Mouse (Mus musculus) midbrain, postnatal 0 days (tissue): ENCODE data around the gene Catsperg1. TPM values are rescaled to one million over a fixed set of nuclear protein-coding genes. Genes with fewer than 3 reads are reported as not detected.
A peak's percentile ranks its signal among the peaks of the same experiment; 100 is the strongest.
"Not testable (repeated sequence)": the region's sequence is repeated elsewhere in the genome, so short reads cannot be mapped to it uniquely, and the experiment has no call there.

Experiments
- ATAC-seq: fragments of 200-750 bp; cut with Nextera tagmentation; 2 replicates; pipeline ENCODE4 v1.8.0; 2017; ENCODE audit warnings: moderate number of reproducible peaks, mild to moderate bottlenecking, moderate TSS enrichment, moderate library complexity; ENCODE audit not compliant: low FRiP score
- DNase-seq: peaks from one replicate; pipeline ENCODE4 v3.0.0-alpha.2; 2015; ENCODE audit warnings: low spot score
- H3K27ac ChIP-seq: fragments of 300-500 bp; sonication (generic); 2 replicates; pipeline ENCODE4 v1.5.1; 2014; ENCODE audit warnings: low read depth, mild to moderate bottlenecking, low read length, mixed read lengths
- H3K27me3 ChIP-seq: fragments of 300-500 bp; sonication (generic); 2 replicates; pipeline ENCODE4 v1.6.1; 2014; ENCODE audit warnings: low read length, control low read depth, mixed read lengths; ENCODE audit not compliant: insufficient read depth
- H3K36me3 ChIP-seq: fragments of 300-500 bp; sonication (generic); 2 replicates; pipeline ENCODE4 v1.6.1; 2014; ENCODE audit warnings: low read length, control low read depth, mixed read lengths; ENCODE audit not compliant: insufficient read depth
- H3K4me1 ChIP-seq: fragments of 300-500 bp; sonication (generic); 2 replicates; pipeline ENCODE4 v1.6.1; 2014; ENCODE audit warnings: mild to moderate bottlenecking, control low read depth, antibody characterized with exemption, low read length, mixed read lengths; ENCODE audit not compliant: insufficient read depth
- H3K4me2 ChIP-seq: fragments of 300-500 bp; sonication (generic); 2 replicates; pipeline ENCODE4 v1.6.1; 2014; ENCODE audit warnings: low read depth, mild to moderate bottlenecking, low read length, mixed read lengths; ENCODE audit not compliant: poor library complexity, severe bottlenecking
- H3K4me3 ChIP-seq: fragments of 300-500 bp; sonication (generic); 2 replicates; pipeline ENCODE4 v1.5.1; 2014; ENCODE audit warnings: low read depth, mild to moderate bottlenecking, low read length, moderate library complexity
- H3K9ac ChIP-seq: fragments of 300-500 bp; sonication (generic); replicated peaks from 2 replicates; pipeline ENCODE4 v1.6.1; 2014; ENCODE audit warnings: mild to moderate bottlenecking, low read length, moderate library complexity, mixed read lengths; ENCODE audit not compliant: poor library complexity, severe bottlenecking
- H3K9me3 ChIP-seq: fragments of 300-500 bp; sonication (generic); 2 replicates; pipeline ENCODE4 v1.6.1; 2016; ENCODE audit warnings: low read length, control low read depth
- CTCF ChIP-seq: IDR thresholded peaks from 2 replicates; pipeline ENCODE4 v1.5.1; 2016; ENCODE audit warnings: antibody characterized with exemption, mild to moderate bottlenecking
- WGBS: fragments of 180-500 bp; shearing (Covaris S2); extraction: QIAGEN DNeasy Blood & Tissue Kit; methylation state at CpG from one replicate; pipeline ENCODE4 v1.1.7; 2014; 5-methylcytosine and 5-hydroxymethylcytosine counted together
- polyA plus RNA-seq: library from polyadenylated mRNA; unstranded; fragments of >200 nt; fragmentation: Nextera tagmentation; extraction: Ambion mirVana; gene quantifications from 2 replicates; pipeline ENCODE4 v1.2.1, GENCODE M21; 2015
- total RNA-seq: library from RNA; depleted of rRNA; stranded (reverse); fragments of >200 nt; gene quantifications from 2 replicates; pipeline ENCODE4 v1.2.3, GENCODE M21; 2014; rRNA removed

The Catsperg1 gene
- total and polyA plus RNA-seq, 2 experiments from 2014 or later = 2.9 to 3.2 TPM

DNA sequence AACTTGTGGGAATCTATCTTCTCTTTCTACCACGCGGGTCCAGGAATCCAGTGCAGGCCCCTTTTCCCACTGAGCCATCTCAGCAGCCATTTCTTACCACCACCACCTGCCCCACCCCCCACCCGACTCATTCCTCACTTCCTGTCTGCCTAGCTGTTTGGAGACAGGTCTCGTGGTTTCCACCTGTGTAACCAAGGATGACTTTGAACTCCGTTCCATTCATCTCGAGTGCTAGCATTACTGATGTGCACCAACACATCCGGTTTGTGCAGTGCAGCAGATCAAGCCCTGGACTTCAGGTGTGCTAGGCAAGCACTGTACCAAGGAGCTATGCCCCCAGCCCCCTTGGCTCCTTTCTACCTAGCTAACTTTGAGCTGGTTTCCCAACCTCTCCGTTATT, 72.4 kb downstream of the Catsperg1 start:
- Histone ChIP-seq H3K27me3 (no peaks in the 10 kb centered on the region), H3K27ac (no peak overlapping the region), H3K4me2 (no peak overlapping the region), H3K36me3 (no peaks in the 10 kb centered on the region), H3K9ac (no peak overlapping the region), H3K4me3 (no peak overlapping the region), H3K9me3 (no peaks in the 10 kb centered on the region), H3K4me1 (no peaks in the 10 kb centered on the region)
- 89% methylated on average over 8 of the region's 8 CpGs for WGBS
- no peak for ATAC-seq
- no peak for DNase-seq
- TF ChIP-seq CTCF = no peak

DNA sequence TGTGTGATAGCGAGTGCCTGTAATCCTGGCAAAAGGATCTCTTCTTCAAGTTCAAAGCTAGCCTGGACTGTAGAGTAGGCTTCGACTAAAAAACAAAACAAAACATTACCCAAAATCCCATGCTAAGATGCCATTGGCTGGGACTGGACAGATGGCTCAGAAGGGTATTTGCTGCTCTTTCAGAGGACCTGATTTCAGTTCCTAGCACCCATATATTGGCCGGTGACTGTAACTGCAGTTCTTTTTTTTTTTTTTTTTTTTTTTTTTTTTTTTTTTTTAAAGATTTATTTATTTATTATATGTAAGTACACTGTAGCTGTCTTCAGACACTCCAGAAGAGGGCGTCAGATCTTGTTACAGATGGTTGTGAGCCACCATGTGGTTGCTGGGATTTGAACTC, 74.6 kb downstream of the Catsperg1 start:
- H3K4me2 ChIP-seq, ATAC-seq, H3K27ac ChIP-seq, H3K4me1 ChIP-seq, H3K9ac ChIP-seq, DNase-seq, H3K9me3 ChIP-seq, H3K27me3 ChIP-seq, H3K4me3 ChIP-seq, H3K36me3 ChIP-seq: not testable (repeated sequence)
- 92% methylated on average over 3 of the region's 4 CpGs for WGBS

DNA sequence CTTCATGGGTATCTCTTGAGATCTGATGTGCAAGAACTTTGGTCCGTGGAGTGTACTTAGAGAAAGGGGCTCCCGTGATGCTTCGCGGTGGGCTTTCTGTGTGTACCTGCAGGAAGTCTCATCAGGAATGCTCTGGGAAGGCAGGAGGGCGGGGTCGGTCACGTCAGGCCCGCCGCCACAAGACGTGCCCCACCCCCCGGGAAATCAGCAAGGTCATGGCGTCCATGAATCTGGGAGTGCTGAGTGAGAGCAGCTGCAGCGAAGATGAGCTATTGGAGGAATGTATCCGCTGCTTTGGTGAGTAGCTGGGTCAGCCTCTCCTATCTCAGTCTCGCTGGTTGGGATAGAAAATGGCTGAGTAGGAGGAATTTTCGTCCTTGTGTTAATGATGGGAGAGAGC, 76.4 kb downstream of the Catsperg1 start:
- TF ChIP-seq CTCF = no peak
- H3K9ac ChIP-seq = no peak overlapping the region
- DNase-seq = no peak
- H3K4me1 ChIP-seq = no peaks in the 10 kb centered on the region
- no peak overlapping the region for H3K27ac ChIP-seq
- no peak for ATAC-seq
- no peaks in the 10 kb centered on the region for H3K9me3 ChIP-seq
- H3K4me3 ChIP-seq = no peak overlapping the region
- no peaks in the 10 kb centered on the region for H3K36me3 ChIP-seq
- no peak overlapping the region for H3K4me2 ChIP-seq
- H3K27me3 ChIP-seq = no peaks in the 10 kb centered on the region
- WGBS = 45% methylated on average over 16 of the region's 16 CpGs

DNA sequence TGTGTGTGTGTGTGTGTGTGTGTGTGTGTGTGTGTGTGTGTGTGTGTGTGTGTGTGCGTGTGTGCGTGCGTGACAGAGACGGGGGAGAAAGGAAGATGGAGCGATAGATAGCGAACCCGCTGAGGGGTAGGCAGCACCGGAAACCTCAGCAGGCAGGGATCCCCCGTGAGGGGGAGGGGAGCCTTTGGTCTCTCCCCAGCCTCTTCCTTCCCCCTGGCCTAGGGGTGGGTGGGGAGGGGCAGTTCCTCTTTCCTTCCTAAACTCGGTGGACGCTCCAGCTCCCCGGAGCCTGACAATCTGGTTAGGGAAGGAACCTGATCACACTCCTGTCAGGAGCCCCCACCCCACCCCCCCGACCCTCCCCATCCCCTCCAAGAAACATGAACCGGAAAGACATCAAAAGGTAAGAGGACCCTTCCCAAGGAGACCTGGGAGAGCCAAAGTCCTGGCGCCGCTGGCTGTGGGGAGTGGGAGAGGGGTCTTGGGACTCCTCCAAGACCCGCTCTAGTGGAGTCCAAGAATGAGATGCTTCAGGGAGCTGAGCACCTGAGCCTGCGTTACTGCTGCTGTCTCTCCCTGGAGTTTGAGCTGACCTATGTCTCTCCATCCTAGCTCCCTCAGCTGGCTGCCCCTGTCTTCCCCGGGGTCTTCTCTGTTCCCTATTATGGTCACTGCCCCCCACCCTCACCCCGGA, 79.0 kb downstream of the Catsperg1 start, which contains the start of gene Rasgrp4:
Rasgrp4 (plus strand) TSS at position 159 of the 694 bp plus-strand sequence.
- Histone ChIP-seq H3K27ac (no peak within 1 kb of the TSS), H3K4me2 (peak within 1 kb of the TSS; percentile 56), H3K9me3 (no peaks in the 10 kb centered on the region), H3K27me3 (no peaks in the 10 kb centered on the region), H3K4me3 (peak within 1 kb of the TSS; percentile 16; the same call in 1 of the 2 replicates), H3K9ac (no peak within 1 kb of the TSS), H3K36me3 (no peaks in the 10 kb centered on the region), H3K4me1 (no peaks in the 10 kb centered on the region)
- no peak for TF ChIP-seq CTCF
- DNase-seq (peak; percentile 4), ATAC-seq (no peak)
- under 1% methylated on average over 11 of the region's 20 CpGs for WGBS

DNA sequence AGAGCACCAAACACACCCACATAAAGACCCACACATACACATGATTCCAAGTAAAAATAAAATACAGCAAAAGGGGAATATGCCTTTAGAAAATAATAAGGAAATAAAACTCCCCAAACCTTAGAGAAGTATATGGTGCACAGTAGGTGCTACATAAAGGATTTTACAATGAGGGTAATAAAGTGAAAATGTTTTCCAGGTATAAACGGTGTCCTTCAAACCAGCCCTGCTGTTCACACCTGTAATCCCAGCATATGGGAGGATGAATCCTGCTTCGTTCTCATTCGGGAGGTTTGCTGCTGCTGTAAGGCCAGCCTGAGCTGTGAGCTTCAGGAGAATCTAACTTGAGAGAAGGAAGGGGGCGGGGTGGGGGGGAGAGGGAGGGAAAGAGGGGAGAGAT, 79.6 kb downstream of the Catsperg1 start:
- Histone ChIP-seq H3K9me3 (no peaks in the 10 kb centered on the region), H3K27me3 (no peaks in the 10 kb centered on the region), H3K4me2 (peak overlapping the region; percentile 56), H3K4me3 (peak overlapping the region; percentile 16; the same call in 1 of the 2 replicates), H3K9ac (no peak overlapping the region), H3K27ac (no peak overlapping the region), H3K4me1 (no peaks in the 10 kb centered on the region), H3K36me3 (no peaks in the 10 kb centered on the region)
- TF ChIP-seq CTCF = no peak
- WGBS = 6% methylated on average over 3 of the region's 4 CpGs
- DNase-seq (peak; percentile 3), ATAC-seq (no peak)

Other genes starting within 250 kb of the Catsperg1 start
- 405 and 482 TPM in 2 replicates for gene Eif3k, start 232.2 kb downstream of the Catsperg1 start, total RNA-seq
- gene Eif3k, start 232.2 kb downstream of the Catsperg1 start, polyA plus RNA-seq = 292 and 309 TPM in 2 replicates
- gene Map4k1, start 232.0 kb downstream of the Catsperg1 start, total RNA-seq = 5.6 and 17.4 TPM in 2 replicates
- gene Map4k1, start 232.0 kb downstream of the Catsperg1 start, polyA plus RNA-seq = 18.2 and 21.0 TPM in 2 replicates
- gene Ryr1, start 88.9 kb downstream of the Catsperg1 start, total RNA-seq = 7.0 and 7.2 TPM in 2 replicates
- 13.6 and 15.2 TPM in 2 replicates for gene Ryr1, start 88.9 kb downstream of the Catsperg1 start, polyA plus RNA-seq
- gene Rasgrp4, start 79.2 kb downstream of the Catsperg1 start, total RNA-seq = 0.80 and 2.2 TPM in 2 replicates
- 0.79 and 1.1 TPM in 2 replicates for gene Rasgrp4, start 79.2 kb downstream of the Catsperg1 start, polyA plus RNA-seq
- gene Fam98c, start 57.8 kb downstream of the Catsperg1 start, total RNA-seq = 27.5 and 32.9 TPM in 2 replicates
- 37.9 and 38.0 TPM in 2 replicates for gene Fam98c, start 57.8 kb downstream of the Catsperg1 start, polyA plus RNA-seq
- gene Ggn, start 43.8 kb downstream of the Catsperg1 start, total RNA-seq = 0.49 and 1.3 TPM in 2 replicates
- 0.35 and 0.69 TPM in 2 replicates for gene Ggn, start 43.8 kb downstream of the Catsperg1 start, polyA plus RNA-seq
- 33.3 and 35.0 TPM in 2 replicates for gene Spred3, start 43.6 kb downstream of the Catsperg1 start, total RNA-seq
- gene Spred3, start 43.6 kb downstream of the Catsperg1 start, polyA plus RNA-seq = 10.4 and 13.1 TPM in 2 replicates
- gene Psmd8, start 33.3 kb downstream of the Catsperg1 start, total RNA-seq = 289 and 329 TPM in 2 replicates
- gene Psmd8, start 33.3 kb downstream of the Catsperg1 start, polyA plus RNA-seq = 286 and 292 TPM in 2 replicates
- gene Kcnk6, start 18.5 kb upstream of the Catsperg1 start, total RNA-seq = 1.7 and 1.8 TPM in 2 replicates
- 2.2 and 2.4 TPM in 2 replicates for gene Kcnk6, start 18.5 kb upstream of the Catsperg1 start, polyA plus RNA-seq
- 121 and 127 TPM in 2 replicates for gene Yif1b, start 24.3 kb upstream of the Catsperg1 start, total RNA-seq
- gene Yif1b, start 24.3 kb upstream of the Catsperg1 start, polyA plus RNA-seq = 122 and 140 TPM in 2 replicates
- gene 2200002D01Rik, start 34.4 kb upstream of the Catsperg1 start, total RNA-seq = 0.52 TPM in 1 of 2 replicates, not detected in the other
- gene 2200002D01Rik, start 34.4 kb upstream of the Catsperg1 start, polyA plus RNA-seq = 1.2 and 2.0 TPM in 2 replicates
- 46.6 and 47.7 TPM in 2 replicates for gene Spint2, start 67.9 kb upstream of the Catsperg1 start, total RNA-seq
- 148 and 153 TPM in 2 replicates for gene Spint2, start 67.9 kb upstream of the Catsperg1 start, polyA plus RNA-seq
- 1.3 TPM in 2 replicates for gene Ppp1r14a, start 75.3 kb upstream of the Catsperg1 start, total RNA-seq
- 1.4 and 1.7 TPM in 2 replicates for gene Ppp1r14a, start 75.3 kb upstream of the Catsperg1 start, polyA plus RNA-seq
- gene Dpf1, start 89.9 kb upstream of the Catsperg1 start, total RNA-seq = 192 and 197 TPM in 2 replicates
- 160 and 162 TPM in 2 replicates for gene Dpf1, start 89.9 kb upstream of the Catsperg1 start, polyA plus RNA-seq